Mouse (Mus musculus): ENCODE data around the gene Mt3.

DNA sequence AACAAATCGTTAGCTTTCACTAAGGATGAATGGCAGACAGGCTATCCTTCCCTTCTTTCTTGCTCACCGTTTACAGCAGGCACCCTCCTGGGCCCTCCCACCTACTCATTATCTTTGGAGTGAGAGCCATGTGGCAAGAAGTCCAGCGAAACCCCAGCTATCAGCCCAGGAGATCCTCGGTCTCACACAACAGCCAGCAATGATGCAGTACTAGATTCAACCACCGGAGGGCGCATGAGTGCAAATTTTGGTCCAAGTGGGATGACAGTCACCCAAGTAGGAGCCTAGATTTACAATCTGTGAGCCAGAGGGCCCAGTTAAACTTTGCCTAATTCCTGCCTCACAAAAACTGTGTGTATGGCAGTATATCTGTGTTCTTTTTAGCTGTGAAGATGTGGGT, 14.8 kb downstream of the Mt3 start:
- TF ChIP-seq POLR2A (IDR thresholded peaks at IDR 0.05; ENCODE audit: borderline replicate concordance, extremely low read depth, low read depth, low read length) (no peak), CTCF (IDR thresholded peaks at IDR 0.05; ENCODE audit: insufficient read depth, low read length) (peak; percentile 89)

Measured in lung, adult 2 months (tissue).